Mouse (Mus musculus) left cerebral cortex, adult 9 months (tissue): ENCODE measurements around the gene Camk2g.
A peak's percentile ranks its signal among the peaks of the same experiment; 100 is the strongest.

Experiments used
- DNase-seq, 2 experiments: peaks; one replicate each; pipeline ENCODE4 v3.0.0; 2022; ENCODE audit warnings: low spot score in 2 of 2

Gene Camk2g

GRCm38 (mm10) chr14:20785231-20785630, 8.7 kb downstream of the Camk2g start:
- DNase-seq: no peak

- DNase-seq: no peak
Observed at GRCm38 (mm10) chr14:20784708-20785107, 9.2 kb downstream of the Camk2g start.

GRCm38 (mm10) chr14:20783526-20783925, 10.4 kb downstream of the Camk2g start:
- DNase-seq: no peak

- DNase-seq: no peak
Observed at GRCm38 (mm10) chr14:20782860-20783259, 11.0 kb downstream of the Camk2g start.

GRCm38 (mm10) chr14:20780217-20780616, 13.7 kb downstream of the Camk2g start:
- no peak for DNase-seq

GRCm38 (mm10) chr14:20778496-20778895, 15.4 kb downstream of the Camk2g start:
- DNase-seq: no peak

GRCm38 (mm10) chr14:20775661-20776060, 18.2 kb downstream of the Camk2g start:
- no peak for DNase-seq

- no peak for DNase-seq
Observed at GRCm38 (mm10) chr14:20773410-20773809, 20.5 kb downstream of the Camk2g start.

- DNase-seq: no peak
Observed at GRCm38 (mm10) chr14:20772808-20773207, 21.1 kb downstream of the Camk2g start.

GRCm38 (mm10) chr14:20771941-20772340, 21.9 kb downstream of the Camk2g start:
- no peak for DNase-seq

GRCm38 (mm10) chr14:20768581-20768980, 25.3 kb downstream of the Camk2g start:
- no peak for DNase-seq

GRCm38 (mm10) chr14:20767936-20768335, 26.0 kb downstream of the Camk2g start:
- no peak for DNase-seq

- peak in 1 of 2 experiments; percentile 93 for DNase-seq
Observed at GRCm38 (mm10) chr14:20765642-20766258, 28.1 kb downstream of the Camk2g start.

- no peak for DNase-seq
Observed at GRCm38 (mm10) chr14:20764942-20765341, 28.9 kb downstream of the Camk2g start.

GRCm38 (mm10) chr14:20758768-20759435, 35.0 kb downstream of the Camk2g start:
- no peak for DNase-seq

GRCm38 (mm10) chr14:20757370-20757907, 36.4 kb downstream of the Camk2g start:
- no peak for DNase-seq

- no peak for DNase-seq
Observed at GRCm38 (mm10) chr14:20753792-20754191, 40.1 kb downstream of the Camk2g start.

GRCm38 (mm10) chr14:20750503-20750902, 43.4 kb downstream of the Camk2g start:
- no peak for DNase-seq

- DNase-seq: no peak
Observed at GRCm38 (mm10) chr14:20749494-20750051, 44.3 kb downstream of the Camk2g start.

- DNase-seq: no peak
Observed at GRCm38 (mm10) chr14:20748388-20748787, 45.5 kb downstream of the Camk2g start.

GRCm38 (mm10) chr14:20746935-20747334, 47.0 kb downstream of the Camk2g start:
- DNase-seq: no peak

GRCm38 (mm10) chr14:20743614-20744013, 50.3 kb downstream of the Camk2g start:
- DNase-seq: no peak

GRCm38 (mm10) chr14:20741301-20741700, 52.6 kb downstream of the Camk2g start:
- no peak for DNase-seq
